Mouse (Mus musculus): ENCODE results near the gene 1700029I15Rik.

DNA sequence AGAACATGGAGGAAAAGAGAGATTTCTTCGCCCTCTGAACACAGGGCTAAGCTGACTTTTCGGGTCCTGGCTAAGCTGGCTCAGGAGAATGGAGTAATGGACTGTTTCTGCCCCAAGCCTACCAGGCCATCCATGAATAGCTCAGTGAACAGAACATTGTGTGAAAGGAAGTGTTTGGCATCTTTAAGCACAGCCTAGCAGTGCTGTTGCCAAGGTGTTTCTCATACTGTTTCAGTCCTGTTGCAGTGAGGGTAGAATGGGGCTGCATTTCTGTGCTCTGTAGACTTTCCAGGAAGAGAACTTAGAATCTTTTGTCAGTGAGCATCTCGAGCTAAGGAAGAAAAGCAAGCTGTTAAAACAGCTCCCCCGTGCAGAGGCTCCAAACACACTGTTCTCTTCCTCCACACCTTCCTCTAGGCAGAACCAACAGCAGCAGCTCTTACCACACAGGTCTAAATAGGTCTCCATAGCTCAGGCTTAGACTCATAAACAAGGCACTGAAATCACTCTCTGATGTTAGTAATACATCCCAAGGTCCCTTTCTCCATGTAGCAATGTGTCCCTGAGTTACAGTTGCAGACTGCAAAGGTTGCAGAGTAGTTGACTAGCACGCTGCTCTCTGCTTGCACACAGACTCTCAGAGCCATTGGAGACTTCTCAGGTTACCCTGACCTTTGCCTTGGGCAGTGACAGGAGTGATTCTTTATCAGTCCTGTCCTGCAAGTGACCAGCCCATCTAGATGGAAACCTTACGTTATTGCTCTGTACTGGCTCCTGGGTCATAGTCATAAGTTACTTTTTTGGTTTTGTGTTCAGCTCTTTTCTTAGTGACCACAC lies 32.5 kb upstream of the 1700029I15Rik start:
- TF ChIP-seq MAFK (IDR thresholded peaks at IDR 0.05; ENCODE audit: insufficient read depth, low read depth, low read length) (no peak), ZC3H11A (IDR thresholded peaks at IDR 0.05; ENCODE audit: borderline replicate concordance, low read depth, low read length) (no peak), HCFC1 (IDR thresholded peaks at IDR 0.05; ENCODE audit: borderline replicate concordance, insufficient read depth, low read length) (no peak), ZNF384 (IDR thresholded peaks at IDR 0.05; ENCODE audit: low read depth, low read length) (no peak), CHD2 (IDR thresholded peaks at IDR 0.05; ENCODE audit: low read depth, low read length) (no peak)
